Mouse (Mus musculus) hindbrain, postnatal 0 days (tissue): ENCODE data around the gene Hs3st3b1. TPM values are rescaled to one million over a fixed set of nuclear protein-coding genes. Genes with fewer than 3 reads are reported as not detected.
A peak's percentile ranks its signal among the peaks of the same experiment; 100 is the strongest.

Source experiments
- ATAC-seq: fragments of 200-750 bp; cut with Nextera tagmentation; 2 replicates; pipeline ENCODE4 v1.8.0; 2017; ENCODE audit warnings: mild to moderate bottlenecking, moderate TSS enrichment, moderate library complexity
- DNase-seq: peaks from one replicate; pipeline ENCODE4 v3.0.0-alpha.2; 2015; ENCODE audit warnings: low spot score
- H3K27ac ChIP-seq: fragments of 300-500 bp; sonication (generic); 2 replicates; pipeline ENCODE4 v1.5.1; 2014; ENCODE audit warnings: mild to moderate bottlenecking
- H3K27me3 ChIP-seq: fragments of 300-500 bp; sonication (generic); 2 replicates; pipeline ENCODE4 v1.6.1; 2014; ENCODE audit warnings: low read length, mixed read lengths; ENCODE audit not compliant: insufficient read depth
- H3K36me3 ChIP-seq: fragments of 300-500 bp; sonication (generic); 2 replicates; pipeline ENCODE4 v1.6.1; 2014; ENCODE audit warnings: low read length, mixed read lengths; ENCODE audit not compliant: insufficient read depth
- H3K4me1 ChIP-seq: fragments of 300-500 bp; sonication (generic); 2 replicates; pipeline ENCODE4 v1.6.1; 2014; ENCODE audit warnings: antibody characterized with exemption, low read length, mixed read lengths; ENCODE audit not compliant: insufficient read depth
- H3K4me2 ChIP-seq: fragments of 300-500 bp; sonication (generic); 2 replicates; pipeline ENCODE4 v1.6.1; 2014; ENCODE audit warnings: low read depth, mild to moderate bottlenecking, low read length, moderate library complexity, mixed read lengths
- H3K4me3 ChIP-seq: fragments of 300-500 bp; sonication (generic); 2 replicates; pipeline ENCODE4 v1.5.1; 2014; ENCODE audit warnings: low read length
- H3K9ac ChIP-seq: fragments of 300-500 bp; sonication (generic); replicated peaks from 2 replicates; pipeline ENCODE4 v1.6.1; 2014; ENCODE audit warnings: mild to moderate bottlenecking, low read length, moderate library complexity, mixed read lengths
- H3K9me3 ChIP-seq: fragments of 300-500 bp; sonication (generic); 2 replicates; pipeline ENCODE4 v1.6.1; 2016; ENCODE audit warnings: low read length, mixed read lengths
- CTCF ChIP-seq: IDR thresholded peaks from 2 replicates; pipeline ENCODE4 v1.5.1; 2016; ENCODE audit warnings: antibody characterized with exemption, control low read depth, low read depth
- WGBS: fragments of 180-500 bp; shearing (Covaris S2); extraction: QIAGEN DNeasy Blood & Tissue Kit; methylation state at CpG from one replicate; pipeline ENCODE4 v1.1.7; 2014; 5-methylcytosine and 5-hydroxymethylcytosine counted together
- polyA plus RNA-seq: library from polyadenylated mRNA; unstranded; fragments of >200 nt; fragmentation: Nextera tagmentation; extraction: Ambion mirVana; gene quantifications from 2 replicates; pipeline ENCODE4 v1.2.1, GENCODE M21; 2015
- total RNA-seq: library from RNA; depleted of rRNA; stranded (reverse); fragments of >200 nt; gene quantifications from 2 replicates; pipeline ENCODE4 v1.2.3, GENCODE M21; 2014; rRNA removed

The Hs3st3b1 gene
- total and polyA plus RNA-seq, 2 experiments from 2014 or later, result 2.6 to 13.3 TPM

DNA sequence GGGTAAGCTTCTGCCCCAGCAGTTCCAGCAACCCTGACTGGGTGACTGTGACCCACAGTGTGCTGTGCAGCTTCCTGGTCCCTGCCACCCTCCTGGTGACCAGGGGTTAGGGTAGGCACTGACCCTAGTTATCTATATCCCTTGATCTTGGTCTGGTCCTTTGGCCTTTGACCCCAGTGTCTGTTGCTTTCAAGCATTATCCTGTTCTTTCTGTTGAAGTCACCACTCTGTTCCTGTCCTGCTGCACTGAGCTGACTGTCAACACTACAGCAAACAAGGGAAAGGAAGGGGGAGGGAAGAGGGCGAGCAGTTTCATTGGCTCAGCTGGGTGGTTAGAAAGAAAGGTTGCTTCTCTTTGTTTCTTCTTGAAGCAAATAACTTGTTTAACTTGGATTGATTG lies 60.1 kb downstream of the Hs3st3b1 start:
- WGBS, result 27% methylated on average over 1 of the region's 1 CpGs

DNA sequence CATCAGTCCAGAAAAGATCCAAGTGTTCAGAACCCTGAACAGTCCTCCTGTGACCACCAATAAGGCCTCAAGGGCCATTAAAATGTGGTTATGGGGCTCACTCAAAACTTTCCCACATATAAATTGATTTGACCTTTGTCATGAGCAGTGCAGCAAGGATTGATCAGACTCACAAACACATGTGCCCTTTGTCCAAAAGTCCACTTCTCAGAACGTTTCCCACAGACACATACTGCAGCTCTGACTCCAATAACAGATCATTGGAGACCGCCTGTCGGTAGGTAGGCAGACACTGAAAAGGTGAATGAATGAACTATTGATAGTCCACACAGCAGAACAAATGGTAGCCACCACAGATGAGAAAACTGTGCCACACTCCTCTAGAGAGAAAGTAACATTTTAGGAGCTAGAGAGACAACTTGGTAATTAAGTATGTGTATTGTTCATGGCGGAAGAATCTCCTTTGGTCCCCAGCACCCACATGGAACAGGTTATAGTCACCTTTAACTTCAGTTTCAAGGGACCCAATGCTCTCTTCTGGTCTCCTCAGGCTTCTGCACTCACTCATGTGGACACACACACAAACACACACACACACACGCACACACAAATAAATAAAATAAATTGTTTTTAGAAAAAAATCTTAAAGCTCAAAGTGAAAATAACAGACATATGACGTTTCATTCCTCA lies 70.9 kb downstream of the Hs3st3b1 start:
- no peak for DNase-seq
- no peak overlapping the region for H3K9ac ChIP-seq
- WGBS, result 87% methylated on average over 6 of the region's 6 CpGs
- no peaks in the 10 kb centered on the region for H3K9me3 ChIP-seq
- no peaks in the 10 kb centered on the region for H3K36me3 ChIP-seq
- no peaks in the 10 kb centered on the region for H3K4me1 ChIP-seq
- TF ChIP-seq CTCF, result no peak
- no peak overlapping the region for H3K4me3 ChIP-seq
- no peaks in the 10 kb centered on the region for H3K27me3 ChIP-seq
- no peak overlapping the region for H3K4me2 ChIP-seq
- H3K27ac ChIP-seq, result no peak overlapping the region
- no peak for ATAC-seq

More for the DNA sequence above, 60.1 kb downstream of the Hs3st3b1 start:
- DNase-seq (no peak), ATAC-seq (no peak)
- Histone ChIP-seq H3K9me3 (no peaks in the 10 kb centered on the region), H3K4me1 (no peaks in the 10 kb centered on the region), H3K27me3 (no peaks in the 10 kb centered on the region), H3K4me3 (no peak overlapping the region), H3K4me2 (no peak overlapping the region), H3K9ac (no peak overlapping the region), H3K36me3 (no peaks in the 10 kb centered on the region), H3K27ac (no peak overlapping the region)
- TF ChIP-seq CTCF, result no peak

DNA sequence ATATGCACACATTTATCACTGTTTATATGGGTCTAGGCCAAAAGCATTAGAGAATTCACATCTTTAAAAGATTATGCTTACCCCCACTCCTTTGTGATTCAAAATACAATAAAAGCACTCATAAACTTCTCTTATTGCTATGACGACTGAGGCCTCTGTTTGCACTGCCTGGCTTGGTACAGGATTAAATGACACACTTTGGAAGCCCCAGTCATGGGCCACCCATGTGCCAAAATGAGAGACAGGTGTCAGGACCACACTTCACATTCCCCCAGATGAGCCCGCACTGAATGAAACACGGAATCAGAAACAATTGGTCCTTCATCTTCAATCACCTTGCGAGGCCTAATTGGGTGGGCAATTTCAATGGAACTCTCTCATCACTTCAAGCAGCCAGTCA lies 71.8 kb downstream of the Hs3st3b1 start:
- 85% methylated on average over 4 of the region's 4 CpGs for WGBS
- ATAC-seq, result no peak
- Histone ChIP-seq H3K27ac (no peak overlapping the region), H3K9me3 (no peaks in the 10 kb centered on the region), H3K4me1 (no peaks in the 10 kb centered on the region), H3K4me2 (no peak overlapping the region), H3K36me3 (no peaks in the 10 kb centered on the region), H3K4me3 (no peak overlapping the region), H3K9ac (no peak overlapping the region), H3K27me3 (no peaks in the 10 kb centered on the region)
- no peak for DNase-seq
- TF ChIP-seq CTCF, result no peak

DNA sequence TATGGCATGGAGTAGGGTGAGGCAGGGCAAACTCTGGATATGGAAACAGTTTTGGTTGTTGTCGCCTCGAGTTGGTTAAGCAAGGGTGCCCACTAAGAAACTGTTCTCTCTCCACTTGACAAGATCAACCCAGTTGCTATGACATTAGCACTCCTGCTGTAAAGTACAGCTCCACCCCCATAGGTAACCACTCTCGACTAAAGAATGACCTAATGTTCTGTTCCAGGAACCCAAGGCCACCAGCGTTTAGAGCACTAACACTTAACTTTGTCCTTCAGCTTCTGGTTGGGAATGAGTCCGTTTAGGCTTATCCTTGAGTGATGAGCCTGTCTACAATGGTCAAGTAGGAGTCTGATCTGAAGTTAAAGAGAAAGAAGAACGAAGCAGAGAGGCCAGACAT lies 76.7 kb downstream of the Hs3st3b1 start:
- TF ChIP-seq CTCF, result no peak
- H3K4me1 ChIP-seq, result no peaks in the 10 kb centered on the region
- WGBS, result 89% methylated on average over 6 of the region's 6 CpGs

DNA sequence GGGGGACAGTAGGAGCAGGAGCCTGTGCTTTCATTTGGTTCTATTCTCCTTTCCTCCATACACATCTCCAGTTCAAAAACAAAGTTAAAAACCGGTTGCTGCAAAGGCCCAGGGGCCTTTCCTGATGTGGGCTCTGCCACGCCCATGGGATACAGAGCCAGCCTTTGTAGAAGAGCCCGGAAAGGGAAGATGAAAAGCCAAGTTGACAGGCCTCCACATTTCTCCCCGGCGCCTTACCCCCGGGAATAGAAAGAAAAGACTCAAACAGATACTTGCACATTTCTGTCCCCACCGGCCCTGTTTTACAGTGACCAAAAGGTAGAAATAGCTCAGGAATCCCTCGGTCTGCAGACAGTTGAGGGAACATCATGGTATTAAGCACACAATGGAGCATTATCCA lies 77.4 kb downstream of the Hs3st3b1 start:
- TF ChIP-seq CTCF, result no peak
- Histone ChIP-seq H3K9me3 (no peaks in the 10 kb centered on the region), H3K9ac (no peak overlapping the region), H3K4me2 (no peak overlapping the region), H3K4me3 (no peak overlapping the region), H3K27ac (no peak overlapping the region), H3K4me1 (no peaks in the 10 kb centered on the region), H3K36me3 (no peaks in the 10 kb centered on the region), H3K27me3 (no peaks in the 10 kb centered on the region)
- ATAC-seq, result no peak
- DNase-seq, result no peak
- WGBS, result 58% methylated on average over 8 of the region's 8 CpGs

More for the DNA sequence above, 76.7 kb downstream of the Hs3st3b1 start:
- no peak for DNase-seq
- no peak for ATAC-seq
- no peaks in the 10 kb centered on the region for H3K9me3 ChIP-seq
- H3K4me3 ChIP-seq, result no peak overlapping the region
- no peak overlapping the region for H3K27ac ChIP-seq
- H3K9ac ChIP-seq, result no peak overlapping the region
- H3K27me3 ChIP-seq, result no peaks in the 10 kb centered on the region
- no peaks in the 10 kb centered on the region for H3K36me3 ChIP-seq
- no peak overlapping the region for H3K4me2 ChIP-seq

DNA sequence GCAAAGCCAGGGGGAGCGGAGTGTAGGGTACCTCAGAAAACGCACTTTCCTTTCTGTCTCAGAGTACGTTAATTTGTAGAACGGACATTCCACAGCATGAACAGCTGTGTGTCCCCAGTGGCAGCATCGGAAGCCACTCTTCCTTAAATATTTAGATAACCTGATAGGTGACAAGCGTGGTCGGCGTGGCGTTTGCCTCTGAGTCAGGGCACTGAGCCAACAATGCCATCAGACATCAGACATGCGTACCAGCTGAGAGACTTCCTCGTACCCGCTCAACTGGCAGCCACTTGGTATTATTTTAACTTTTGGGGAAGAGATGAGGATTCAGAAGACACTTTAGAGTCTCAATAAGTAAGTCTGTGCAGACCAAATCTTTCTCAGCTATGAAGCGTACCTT lies 84.6 kb downstream of the Hs3st3b1 start:
- ATAC-seq (no peak), DNase-seq (peak; percentile 1)
- 58% methylated on average over 13 of the region's 13 CpGs for WGBS
- Histone ChIP-seq H3K9ac (no peak overlapping the region), H3K4me3 (no peak overlapping the region), H3K36me3 (no peaks in the 10 kb centered on the region), H3K27ac (no peak overlapping the region), H3K4me1 (no peaks in the 10 kb centered on the region), H3K27me3 (no peaks in the 10 kb centered on the region), H3K9me3 (no peaks in the 10 kb centered on the region), H3K4me2 (no peak overlapping the region)
- no peak for TF ChIP-seq CTCF

Other genes starting within 250 kb of the Hs3st3b1 start
- gene Cox10, start 157.2 kb upstream of the Hs3st3b1 start, total RNA-seq, result 17.3 and 20.9 TPM in 2 replicates
- 28.9 and 33.0 TPM in 2 replicates for gene Cox10, start 157.2 kb upstream of the Hs3st3b1 start, polyA plus RNA-seq